Mouse (Mus musculus) neural tube, embryonic 11.5 days (tissue): Measurements from ENCODE around the gene Plxdc2. TPM values are rescaled to one million over a fixed set of nuclear protein-coding genes. Genes with fewer than 3 reads are reported as not detected.
A peak's percentile ranks its signal among the peaks of the same experiment; 100 is the strongest.

Experiments used
- ATAC-seq: fragments of 200-750 bp; cut with Nextera tagmentation; 2 replicates; pipeline ENCODE4 v1.8.0; 2017; ENCODE audit warnings: moderate number of reproducible peaks, mild to moderate bottlenecking, moderate TSS enrichment, moderate library complexity; ENCODE audit not compliant: insufficient read depth, low FRiP score, low TSS enrichment
- DNase-seq: peaks from one replicate; pipeline ENCODE4 v3.0.0-alpha.2; 2015; ENCODE audit warnings: low spot score
- H3K27ac ChIP-seq: fragments of 300-500 bp; sonication (generic); 2 replicates; pipeline ENCODE4 v1.5.1; 2014; ENCODE audit warnings: low read depth, mild to moderate bottlenecking, low read length
- H3K27me3 ChIP-seq: fragments of 300-500 bp; sonication (generic); 2 replicates; pipeline ENCODE4 v1.6.1; 2014; ENCODE audit warnings: mild to moderate bottlenecking, low read length, mixed read lengths; ENCODE audit not compliant: control insufficient read depth, insufficient read depth
- H3K36me3 ChIP-seq: fragments of 300-500 bp; sonication (generic); 2 replicates; pipeline ENCODE4 v1.6.1; 2014; ENCODE audit warnings: mild to moderate bottlenecking, low read length, moderate library complexity, mixed read lengths; ENCODE audit not compliant: control insufficient read depth, insufficient read depth
- H3K4me1 ChIP-seq: fragments of 300-500 bp; sonication (generic); 2 replicates; pipeline ENCODE4 v1.6.1; 2014; ENCODE audit warnings: low read length, mixed read lengths; ENCODE audit not compliant: control insufficient read depth, insufficient read depth
- H3K4me2 ChIP-seq: fragments of 300-500 bp; sonication (generic); 2 replicates; pipeline ENCODE4 v1.6.1; 2014; ENCODE audit warnings: low read depth, mild to moderate bottlenecking, moderate library complexity
- H3K4me3 ChIP-seq: fragments of 300-500 bp; sonication (generic); 2 replicates; pipeline ENCODE4 v1.5.1; 2014; ENCODE audit warnings: low read depth, low read length
- H3K9ac ChIP-seq: fragments of 300-500 bp; sonication (generic); 2 replicates; pipeline ENCODE4 v1.6.1; 2014; ENCODE audit warnings: mild to moderate bottlenecking, low read length
- H3K9me3 ChIP-seq: fragments of 300-500 bp; sonication (generic); 2 replicates; pipeline ENCODE4 v1.6.1; 2016; ENCODE audit warnings: low read length; ENCODE audit not compliant: control insufficient read depth
- WGBS: fragments of 180-500 bp; shearing (Covaris S2); extraction: QIAGEN DNeasy Blood & Tissue Kit; methylation state at CpG from one replicate; pipeline ENCODE4 v1.1.7; 2014; 5-methylcytosine and 5-hydroxymethylcytosine counted together
- polyA plus RNA-seq: library from polyadenylated mRNA; unstranded; fragments of >200 nt; fragmentation: Nextera tagmentation; extraction: Ambion mirVana; gene quantifications from 2 replicates; pipeline ENCODE4 v1.2.1, GENCODE M21; 2014

Plxdc2 gene
- polyA plus RNA-seq, 1 experiment from 2014 or later = 22.2 TPM

- H3K4me3 ChIP-seq = peak overlapping the region; percentile 69
- H3K9me3 ChIP-seq = no peaks in the 10 kb centered on the region
- H3K27me3 ChIP-seq = no peaks in the 10 kb centered on the region
- DNase-seq (peak; percentile 18), ATAC-seq (no peak)
- H3K4me1 ChIP-seq = no peaks in the 10 kb centered on the region
- H3K36me3 ChIP-seq = no peaks in the 10 kb centered on the region
- no peak overlapping the region for H3K27ac ChIP-seq
- H3K4me2 ChIP-seq = peak overlapping the region; percentile 73
- peak overlapping the region; percentile 37 for H3K9ac ChIP-seq
- WGBS = 15% methylated on average over 1 of the region's 1 CpGs
Observed at GRCm38 (mm10) chr2:16357946-16358345, 1.8 kb downstream of the Plxdc2 start.

GRCm38 (mm10) chr2:16359341-16359928 is 3.3 kb downstream of the Plxdc2 start:
- no peak for DNase-seq
- Histone ChIP-seq H3K9ac (no peak overlapping the region), H3K27me3 (no peaks in the 10 kb centered on the region), H3K27ac (no peak overlapping the region), H3K9me3 (no peaks in the 10 kb centered on the region), H3K4me3 (no peak overlapping the region), H3K36me3 (no peaks in the 10 kb centered on the region), H3K4me2 (no peak overlapping the region), H3K4me1 (no peaks in the 10 kb centered on the region)
- WGBS = 72% methylated on average over 3 of the region's 3 CpGs
- no peak for ATAC-seq

GRCm38 (mm10) chr2:16364749-16365148 is 8.6 kb downstream of the Plxdc2 start:
- WGBS = 77% methylated on average over 1 of the region's 1 CpGs
- no peaks in the 10 kb centered on the region for H3K4me1 ChIP-seq

GRCm38 (mm10) chr2:16365830-16366401 is 9.8 kb downstream of the Plxdc2 start:
- ATAC-seq (no peak), DNase-seq (no peak)
- H3K9ac ChIP-seq = no peak overlapping the region
- no peak overlapping the region for H3K4me2 ChIP-seq
- H3K4me1 ChIP-seq = no peaks in the 10 kb centered on the region
- no peaks in the 10 kb centered on the region for H3K9me3 ChIP-seq
- 45% methylated on average over 4 of the region's 4 CpGs for WGBS
- no peak overlapping the region for H3K4me3 ChIP-seq
- no peaks in the 10 kb centered on the region for H3K36me3 ChIP-seq
- no peak overlapping the region for H3K27ac ChIP-seq
- no peaks in the 10 kb centered on the region for H3K27me3 ChIP-seq

More at GRCm38 (mm10) chr2:16364749-16365148, 8.6 kb downstream of the Plxdc2 start:
- Histone ChIP-seq H3K27ac (no peak overlapping the region), H3K9me3 (no peaks in the 10 kb centered on the region), H3K36me3 (no peaks in the 10 kb centered on the region), H3K9ac (no peak overlapping the region), H3K4me2 (no peak overlapping the region), H3K4me3 (no peak overlapping the region), H3K27me3 (no peaks in the 10 kb centered on the region)
- ATAC-seq (no peak), DNase-seq (no peak)

GRCm38 (mm10) chr2:16370419-16370818 is 14.3 kb downstream of the Plxdc2 start:
- ATAC-seq (no peak), DNase-seq (no peak)
- H3K4me3 ChIP-seq = no peak overlapping the region
- no peaks in the 10 kb centered on the region for H3K9me3 ChIP-seq
- H3K36me3 ChIP-seq = no peaks in the 10 kb centered on the region
- WGBS = 88% methylated on average over 1 of the region's 1 CpGs
- H3K4me2 ChIP-seq = no peak overlapping the region
- no peak overlapping the region for H3K27ac ChIP-seq
- no peaks in the 10 kb centered on the region for H3K4me1 ChIP-seq
- H3K9ac ChIP-seq = no peak overlapping the region
- no peaks in the 10 kb centered on the region for H3K27me3 ChIP-seq

GRCm38 (mm10) chr2:16374288-16374687 is 18.2 kb downstream of the Plxdc2 start:
- Histone ChIP-seq H3K36me3 (no peaks in the 10 kb centered on the region), H3K4me2 (no peak overlapping the region), H3K9me3 (no peaks in the 10 kb centered on the region), H3K27me3 (no peaks in the 10 kb centered on the region), H3K4me1 (no peaks in the 10 kb centered on the region), H3K9ac (no peak overlapping the region), H3K4me3 (no peak overlapping the region), H3K27ac (no peak overlapping the region)
- ATAC-seq (no peak), DNase-seq (no peak)

- Histone ChIP-seq H3K9ac (no peak overlapping the region), H3K9me3 (no peaks in the 10 kb centered on the region), H3K4me2 (no peak overlapping the region), H3K36me3 (no peaks in the 10 kb centered on the region), H3K4me3 (no peak overlapping the region), H3K4me1 (no peaks in the 10 kb centered on the region), H3K27ac (no peak overlapping the region), H3K27me3 (no peaks in the 10 kb centered on the region)
- no peak for DNase-seq
- ATAC-seq = no peak
- 81% methylated on average over 1 of the region's 1 CpGs for WGBS
Observed at GRCm38 (mm10) chr2:16386206-16386605, 30.1 kb downstream of the Plxdc2 start.

DNA sequence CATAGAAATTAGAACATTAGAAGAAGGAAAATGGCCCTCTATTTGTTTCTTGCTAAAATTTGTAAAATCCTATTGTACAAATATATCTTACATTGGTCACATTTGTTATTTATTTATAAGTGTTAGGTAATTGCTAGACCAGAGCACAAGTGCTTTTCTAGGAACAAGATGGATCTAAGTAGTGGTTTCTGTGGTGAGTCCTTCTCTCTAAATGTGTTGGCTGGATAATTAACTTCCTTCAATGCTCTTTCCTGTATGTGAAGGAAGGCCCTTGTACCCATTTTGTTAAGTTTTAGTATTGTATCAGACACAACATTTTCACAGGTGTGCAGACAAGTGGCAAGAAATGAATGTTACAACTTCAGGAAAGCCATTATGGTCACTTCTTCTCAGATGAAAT is 30.6 kb downstream of the Plxdc2 start:
- ATAC-seq (no peak), DNase-seq (no peak)
- no peaks in the 10 kb centered on the region for H3K9me3 ChIP-seq
- H3K9ac ChIP-seq = no peak overlapping the region
- no peaks in the 10 kb centered on the region for H3K36me3 ChIP-seq
- H3K27ac ChIP-seq = no peak overlapping the region
- no peaks in the 10 kb centered on the region for H3K4me1 ChIP-seq
- no peaks in the 10 kb centered on the region for H3K27me3 ChIP-seq
- H3K4me2 ChIP-seq = no peak overlapping the region
- H3K4me3 ChIP-seq = no peak overlapping the region

DNA sequence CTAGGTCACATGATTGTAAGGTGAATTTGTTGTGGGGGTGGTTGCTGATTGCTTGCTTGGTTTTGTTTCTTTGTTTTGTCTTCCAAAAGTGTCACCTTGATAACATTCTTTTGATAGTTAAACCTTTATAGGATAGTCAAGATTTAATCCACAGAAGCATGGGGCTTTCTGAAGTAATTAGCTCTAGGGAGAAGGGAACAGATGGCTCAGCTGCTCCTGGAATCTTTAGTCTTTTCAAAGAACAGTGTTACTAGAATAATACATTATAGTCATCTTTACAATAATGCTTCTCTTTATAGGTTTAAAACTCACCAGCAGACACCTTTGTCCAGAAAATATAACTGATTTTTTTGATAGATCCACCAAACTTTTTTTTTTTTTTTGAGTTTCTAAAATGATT is 31.7 kb downstream of the Plxdc2 start:
- no peak overlapping the region for H3K4me3 ChIP-seq
- H3K27me3 ChIP-seq = no peaks in the 10 kb centered on the region
- H3K4me1 ChIP-seq = no peaks in the 10 kb centered on the region
- H3K36me3 ChIP-seq = no peaks in the 10 kb centered on the region
- H3K9me3 ChIP-seq = no peaks in the 10 kb centered on the region
- no peak overlapping the region for H3K4me2 ChIP-seq
- H3K27ac ChIP-seq = no peak overlapping the region
- no peak for DNase-seq
- H3K9ac ChIP-seq = no peak overlapping the region
- ATAC-seq = no peak
